Mouse (Mus musculus) neutrophil, adult 59 days (primary cell): Measurements from ENCODE around the gene Slc25a18. TPM values are rescaled to one million over a fixed set of nuclear protein-coding genes. Genes with fewer than 3 reads are reported as not detected.

Experiments
- total RNA-seq, 2 experiments: library from RNA; stranded (reverse); gene quantifications; 1 replicate in 1 of 2; 2 replicates in 1 of 2; pipeline ENCODE4 v1.2.4; 2023

Gene Slc25a18
- under 1 TPM in 1 of 2 experiments, not detected in 1; 0.26 TPM for total RNA-seq

GRCm38 (mm10) chr6:120773149-120773628 lies at the start of gene Slc25a18:
Gene Slc25a18, plus strand, starts transcription at chr6:120773578.

GRCm38 (mm10) chr6:120822307-120822928 lies 49.0 kb downstream of the Slc25a18 start, which contains the start of gene Atp6v1e1:
Gene Atp6v1e1, minus strand, starts transcription at chr6:120822793.

GRCm38 (mm10) chr6:120835474-120836374 lies 62.3 kb downstream of the Slc25a18 start, which contains the start of gene Bcl2l13:
Gene Bcl2l13, plus strand, starts transcription at chr6:120836212.

Other genes with a start within 250 kb of the Slc25a18 start
- gene Hdhd5, start 242.3 kb upstream of the Slc25a18 start, total RNA-seq: 1 to 10 TPM; 4.2 to 4.9 TPM
- gene Cecr2, start 107.2 kb upstream of the Slc25a18 start, total RNA-seq: 10 to 100 TPM in 1 of 2 experiments, 1 to 10 TPM in 1; 4.2 to 10.2 TPM
- 100 to 1,000 TPM; 205 to 226 TPM for gene Atp6v1e1, start 49.2 kb downstream of the Slc25a18 start, total RNA-seq
- 10 to 100 TPM; 38.3 to 40.8 TPM for gene Bcl2l13, start 62.6 kb downstream of the Slc25a18 start, total RNA-seq
- gene Bid, start 143.3 kb downstream of the Slc25a18 start, total RNA-seq: 10 to 100 TPM; 69.7 to 71.1 TPM